Mouse (Mus musculus) adrenal gland, postnatal 25 days (tissue): Measurements from ENCODE around the gene Prkd2. TPM values are rescaled to one million over a fixed set of nuclear protein-coding genes. Genes with fewer than 3 reads are reported as not detected.
A peak's percentile ranks its signal among the peaks of the same experiment; 100 is the strongest.

Experiments used
- DNase-seq: peaks from one replicate; pipeline ENCODE4 v3.0.0; 2021; ENCODE audit warnings: mixed read lengths
- total RNA-seq: library from RNA; stranded (reverse); gene quantifications from 2 replicates; pipeline ENCODE4 v1.2.3, GENCODE M21; 2021

The Prkd2 gene
- total RNA-seq, 1 experiment from 2014 or later: 23.9 TPM

DNA sequence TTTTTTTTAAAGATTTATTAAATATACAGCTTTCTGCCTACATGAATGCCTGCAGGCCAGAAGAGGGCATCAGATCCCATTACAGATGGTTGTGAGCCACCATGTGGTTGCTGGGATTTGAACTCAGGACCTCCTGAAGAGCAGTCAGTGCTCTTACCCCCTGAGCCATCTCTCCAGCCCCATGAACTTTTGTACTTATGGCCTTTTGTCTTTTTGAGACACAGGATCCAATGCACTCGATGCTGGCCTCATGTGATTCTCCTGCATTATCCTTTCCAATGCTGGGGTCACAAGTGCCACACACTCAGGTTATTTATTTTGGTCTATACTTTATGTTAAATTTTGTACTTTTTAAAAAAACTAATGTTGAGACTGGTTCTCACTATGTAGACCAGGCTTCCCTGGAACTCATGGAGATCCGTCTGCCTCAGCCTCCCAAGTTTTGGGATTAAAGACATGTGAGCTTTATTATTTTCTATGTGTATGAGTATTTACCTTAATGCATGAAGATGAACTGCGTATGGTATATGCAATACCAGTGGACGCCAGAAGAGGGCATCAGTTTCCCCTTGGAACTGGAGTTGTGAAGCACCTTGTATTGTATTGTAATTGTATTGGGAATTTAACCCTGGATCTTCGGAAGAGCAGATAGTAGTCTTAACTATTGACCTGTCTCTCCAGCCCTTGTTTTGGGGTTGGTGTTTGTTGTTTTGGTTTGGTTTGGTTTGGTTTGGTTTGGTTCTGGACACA lies 17.4 kb downstream of the Prkd2 start:
- DNase-seq: peak; percentile 51

DNA sequence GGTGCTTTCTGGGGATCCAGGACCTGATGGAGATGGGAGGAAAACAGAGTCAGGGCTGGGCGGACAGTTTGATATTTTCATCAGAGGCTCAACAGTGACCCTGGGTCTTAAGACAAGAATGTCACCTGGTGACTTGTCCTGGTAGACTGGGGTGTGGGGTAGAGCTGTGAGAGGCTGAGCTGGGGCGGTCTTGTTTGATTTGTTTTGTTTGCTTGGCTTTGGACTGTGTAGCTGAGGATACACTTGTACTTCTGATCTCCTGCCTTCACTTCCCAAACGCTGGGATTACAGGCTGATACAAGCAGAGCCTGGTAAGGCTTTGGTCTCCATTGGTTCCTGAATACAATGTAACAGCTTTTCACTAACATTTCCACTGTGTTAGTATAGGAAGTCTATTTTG lies 24.8 kb downstream of the Prkd2 start:
- DNase-seq: no peak

DNA sequence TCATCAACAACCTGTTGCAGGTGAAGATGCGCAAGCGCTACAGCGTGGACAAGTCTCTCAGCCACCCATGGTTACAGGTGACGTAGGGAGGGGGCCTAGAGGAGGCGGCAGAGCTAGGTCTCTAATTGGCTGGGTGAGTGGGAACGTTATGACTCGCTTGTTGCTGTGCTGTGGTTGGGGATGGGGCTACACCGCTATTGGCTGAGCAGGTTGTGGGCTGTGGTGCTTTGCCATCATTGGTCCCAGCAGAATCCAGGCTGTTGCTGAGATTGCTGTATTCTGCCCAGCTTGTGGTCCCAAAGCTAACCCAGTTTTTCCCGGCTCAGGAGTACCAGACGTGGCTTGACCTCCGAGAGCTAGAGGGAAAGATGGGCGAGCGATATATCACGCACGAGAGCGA lies 26.8 kb downstream of the Prkd2 start:
- peak; percentile 51 for DNase-seq

DNA sequence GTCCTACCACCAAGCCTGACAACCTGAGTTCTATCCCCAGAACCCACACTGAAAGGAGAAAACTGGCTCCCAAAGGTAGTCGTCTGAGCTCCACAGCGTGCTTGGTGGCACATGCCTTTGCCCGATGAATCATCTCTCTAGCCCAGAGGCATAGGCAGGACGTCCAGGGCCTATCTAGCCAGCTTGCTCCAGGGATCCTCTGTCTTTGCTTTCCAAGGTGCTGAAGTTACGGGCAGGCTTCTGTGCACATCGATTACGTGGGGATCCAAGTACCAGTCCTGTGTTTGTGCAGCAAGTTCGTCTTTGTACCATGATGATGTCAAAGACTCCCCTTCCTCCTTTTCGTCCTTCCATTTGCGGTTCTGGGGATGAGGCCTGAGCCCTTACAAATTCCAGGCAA lies 28.9 kb downstream of the Prkd2 start:
- DNase-seq: no peak

DNA sequence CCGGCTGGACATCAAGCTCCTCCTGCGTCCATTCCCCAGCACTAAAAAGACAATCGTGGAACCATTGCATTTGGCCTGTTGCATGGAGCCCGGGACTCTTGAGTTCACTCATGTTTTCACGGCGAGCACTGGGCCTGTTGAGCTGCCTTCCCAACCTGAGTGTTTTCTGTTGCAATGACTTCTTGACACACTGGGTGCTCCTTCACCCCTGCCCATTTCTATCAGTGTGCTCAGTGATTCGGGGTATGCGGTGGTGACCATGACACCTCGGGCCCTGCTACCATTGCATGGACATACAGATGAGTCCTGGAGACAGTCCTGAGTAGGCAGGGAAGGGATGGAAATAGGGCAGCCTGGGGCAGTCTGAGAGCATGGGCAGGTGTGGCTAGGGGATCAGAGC lies 29.8 kb downstream of the Prkd2 start:
- no peak for DNase-seq

DNA sequence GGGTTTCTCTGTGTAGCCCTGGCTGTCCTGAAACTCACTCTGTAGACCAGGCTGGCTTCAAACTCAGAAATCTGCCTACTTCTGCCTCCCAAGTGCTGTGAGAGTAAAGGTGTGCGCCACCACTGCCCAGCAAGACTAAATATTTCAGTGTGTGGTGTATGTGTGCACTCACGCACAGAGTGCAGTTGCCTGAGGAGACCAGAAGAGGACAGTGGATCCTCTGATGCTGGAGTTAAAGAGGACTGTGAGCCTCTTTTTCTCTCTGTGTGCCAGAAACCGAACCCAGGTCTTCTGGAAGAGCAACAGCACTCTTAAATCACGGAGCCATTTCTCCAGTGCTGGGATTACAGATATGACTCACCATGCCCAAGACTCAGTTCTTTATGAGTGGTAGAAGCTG lies 30.7 kb downstream of the Prkd2 start:
- no peak for DNase-seq

DNA sequence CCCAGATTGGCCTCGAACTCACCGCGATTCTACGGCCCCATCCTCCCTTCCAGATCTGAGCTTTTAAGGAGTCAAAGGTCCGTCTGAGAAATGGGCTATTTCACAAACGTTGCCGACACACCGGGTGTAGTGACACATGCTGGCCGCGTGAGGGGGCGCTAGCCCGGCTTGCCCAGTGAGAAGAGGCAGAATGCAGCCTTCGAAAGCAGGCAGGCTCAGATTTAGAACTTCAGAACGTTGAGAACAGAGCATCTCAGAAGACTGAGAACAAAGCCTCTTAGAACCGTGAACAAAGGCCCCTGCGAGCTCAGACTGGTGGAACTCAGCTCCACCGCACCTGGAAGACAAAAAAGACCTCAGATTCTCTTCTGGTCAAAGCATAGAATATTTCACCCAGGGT lies 31.5 kb downstream of the Prkd2 start:
- peak; percentile 82 for DNase-seq

DNA sequence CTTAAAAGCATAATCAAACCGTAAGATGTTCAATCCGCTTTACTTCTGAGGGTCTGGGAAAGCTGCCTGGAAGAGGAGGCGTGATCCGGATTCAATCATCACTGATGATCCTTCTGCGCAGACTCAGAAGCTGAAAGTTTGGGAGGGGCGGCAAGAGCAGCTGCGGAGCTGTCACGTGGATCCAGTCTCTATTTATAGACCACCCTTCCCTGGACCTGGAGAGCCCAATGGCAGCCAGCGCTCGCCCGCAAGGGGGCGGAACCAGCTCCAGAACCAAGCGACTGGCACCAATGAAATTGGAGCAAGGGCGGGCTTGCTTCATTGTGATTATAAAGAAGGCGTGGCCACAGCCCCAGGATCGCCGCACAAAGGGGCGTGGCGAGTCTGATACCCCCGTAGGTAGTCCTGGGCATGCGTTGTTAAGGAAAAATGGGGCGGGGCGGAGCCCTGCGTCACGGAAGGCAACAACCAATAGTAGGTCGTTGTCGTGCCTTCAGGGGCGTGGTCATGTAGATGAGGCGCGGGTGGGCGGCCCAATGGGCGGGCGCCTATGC lies 32.1 kb downstream of the Prkd2 start:
- peak; percentile 97 for DNase-seq

DNA sequence AGATGAGACGGTGACA lies 32.4 kb downstream of the Prkd2 start, which contains the start of gene Dact3:
TSS of gene Dact3 (plus strand) at position 8 of the 16 bp plus-strand sequence.
- no peak for DNase-seq

DNA sequence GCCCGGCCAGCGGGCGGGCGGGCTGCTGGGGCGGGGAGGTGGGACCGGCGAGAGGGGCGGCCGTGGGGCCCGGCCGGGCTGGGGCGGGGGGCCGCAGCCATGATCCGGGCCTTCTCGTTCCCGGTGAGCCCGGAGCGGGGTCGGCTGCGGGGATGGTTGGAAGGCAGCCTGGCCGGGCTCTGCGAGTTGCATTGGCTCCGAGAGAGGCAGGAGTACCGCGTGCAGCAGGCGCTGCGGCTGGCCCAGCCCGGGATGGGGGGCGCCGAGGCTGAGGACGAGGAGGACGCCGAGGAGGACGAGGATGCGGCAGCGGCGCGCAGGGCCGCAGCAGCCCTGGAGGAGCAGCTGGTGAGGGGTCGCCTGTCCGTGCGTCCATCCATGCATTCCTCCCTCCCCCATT lies 32.6 kb downstream of the Prkd2 start:
- DNase-seq: no peak

DNA sequence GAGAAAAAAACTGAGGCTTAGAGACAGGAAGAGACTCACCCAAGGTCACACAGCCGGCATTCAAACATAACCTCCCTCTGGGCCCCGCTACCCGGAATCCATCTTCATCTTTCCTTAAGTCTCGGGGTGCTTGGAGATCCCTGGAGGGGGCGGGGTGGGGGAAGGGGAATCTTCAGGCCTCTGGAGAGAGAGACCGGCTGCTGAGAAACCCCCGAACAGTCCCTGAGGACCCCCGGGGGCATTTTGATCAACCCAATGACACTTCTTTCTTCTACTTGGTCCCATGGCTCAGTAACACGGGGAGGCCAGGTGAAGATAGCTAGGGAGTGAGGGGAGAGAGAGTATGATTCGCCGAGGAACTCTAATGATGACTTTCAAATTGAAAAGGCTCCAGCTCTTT lies 33.3 kb downstream of the Prkd2 start:
- DNase-seq: no peak

DNA sequence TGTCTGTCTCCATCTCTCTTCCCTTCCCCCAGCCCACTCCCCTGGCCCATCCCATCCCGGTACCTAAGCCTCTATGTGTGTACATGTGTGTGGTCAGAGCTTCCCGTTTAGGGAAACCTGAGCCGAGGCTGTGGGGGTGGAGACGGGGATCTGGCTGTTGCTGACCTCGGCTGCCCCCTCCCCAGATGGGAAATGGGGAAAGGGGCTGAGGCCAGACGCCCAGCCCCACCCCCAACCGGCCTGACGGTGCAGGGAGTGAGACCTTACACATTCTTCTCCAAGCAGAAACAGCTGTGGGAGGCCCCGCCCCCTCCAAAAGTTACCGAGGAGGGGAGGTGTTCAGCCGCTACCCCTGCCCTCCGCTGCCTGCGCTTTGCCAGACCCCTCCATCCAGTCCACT lies 33.9 kb downstream of the Prkd2 start:
- no peak for DNase-seq

DNA sequence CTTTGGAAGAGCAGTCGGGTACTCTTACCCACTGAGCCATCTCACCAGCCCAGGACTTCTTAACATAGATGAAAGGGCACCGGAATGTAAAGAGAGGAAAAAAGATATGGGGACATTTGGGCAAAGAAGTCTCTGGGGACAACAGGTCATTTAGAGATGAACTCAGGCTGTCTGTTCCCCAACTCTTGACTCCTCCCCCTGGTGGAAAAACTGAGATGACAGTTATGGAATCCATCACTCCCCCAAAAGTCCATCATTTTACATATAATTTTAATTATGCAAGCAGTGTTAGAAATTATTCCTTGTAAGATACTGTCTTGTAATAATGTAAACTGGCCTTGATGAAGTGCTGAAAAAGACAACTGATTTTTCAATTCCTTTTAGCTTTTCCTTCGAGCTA lies 35.0 kb downstream of the Prkd2 start:
- DNase-seq: no peak

DNA sequence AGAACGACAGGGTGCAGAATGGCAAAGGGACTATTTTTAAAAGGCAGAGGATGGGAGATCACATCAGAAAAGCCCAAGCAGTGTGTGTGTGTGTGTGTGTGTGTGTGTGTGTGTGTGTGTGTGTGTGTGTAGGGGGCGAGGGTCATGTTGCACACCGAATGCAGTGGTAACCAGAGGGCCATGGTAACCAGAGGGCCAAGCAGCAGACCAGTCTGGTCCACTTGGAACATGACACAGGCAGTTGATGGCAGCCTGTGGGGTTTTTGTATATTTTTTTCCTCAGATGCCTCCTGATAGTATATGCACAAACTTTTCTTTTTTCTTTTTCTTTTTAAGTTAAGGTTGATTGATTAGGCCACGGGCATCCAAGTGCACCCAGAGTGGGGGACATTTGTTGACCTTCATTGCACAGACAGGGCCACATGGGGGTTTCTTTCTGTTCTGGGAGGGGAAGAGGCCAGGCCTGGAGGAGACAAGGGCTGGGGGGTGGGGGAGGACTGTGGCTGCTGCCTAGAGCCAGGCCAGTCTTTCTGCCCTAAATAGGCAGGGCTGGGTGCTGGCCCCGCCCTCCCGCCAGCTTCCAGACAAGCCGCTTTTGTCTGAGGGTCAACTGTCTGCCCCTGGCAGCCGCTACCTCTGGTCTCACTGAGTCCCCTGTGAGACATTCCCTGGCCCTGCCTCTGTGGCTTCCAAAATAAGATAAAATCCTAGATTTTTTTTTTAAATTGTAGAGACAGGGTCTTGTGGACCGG lies 37.3 kb downstream of the Prkd2 start:
- DNase-seq: no peak

DNA sequence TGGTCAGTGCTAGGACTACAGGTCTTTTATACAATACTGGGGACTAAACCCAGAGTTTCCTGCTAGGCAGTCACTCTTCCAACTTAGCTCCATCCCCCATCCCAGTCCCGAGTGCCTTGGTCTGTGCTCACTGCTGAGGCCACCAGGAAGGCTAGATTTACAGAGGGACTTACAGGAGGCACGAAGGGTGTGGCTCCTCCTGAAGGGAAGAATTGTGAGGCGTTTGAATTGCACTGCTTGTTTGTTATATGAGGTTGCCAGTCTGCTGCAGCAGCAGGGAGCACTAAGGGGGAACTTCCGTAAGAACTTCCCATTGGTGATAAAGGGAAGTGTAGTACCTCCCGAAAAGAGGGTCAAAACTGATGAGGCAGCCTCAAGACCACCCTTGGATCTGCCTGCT lies 37.9 kb downstream of the Prkd2 start:
- no peak for DNase-seq

DNA sequence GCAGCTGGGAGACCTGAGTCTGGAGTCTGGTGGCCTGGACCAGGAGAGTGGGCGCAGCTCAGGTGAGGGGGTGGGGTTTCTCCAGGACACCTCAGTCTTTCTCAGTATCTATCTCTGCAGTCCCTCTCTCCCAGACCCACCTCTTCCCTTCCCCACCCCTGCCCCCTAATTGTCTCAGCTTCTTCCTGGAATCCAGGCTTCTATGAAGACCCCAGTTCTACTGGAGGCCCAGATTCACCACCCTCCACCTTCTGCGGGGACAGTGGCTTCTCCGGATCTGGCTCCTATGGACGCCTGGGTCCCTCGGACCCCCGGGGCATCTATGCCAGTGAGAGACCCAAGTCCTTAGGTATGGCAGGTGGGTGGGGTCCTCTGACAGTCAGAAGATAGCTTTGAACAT lies 40.5 kb downstream of the Prkd2 start:
- no peak for DNase-seq

DNA sequence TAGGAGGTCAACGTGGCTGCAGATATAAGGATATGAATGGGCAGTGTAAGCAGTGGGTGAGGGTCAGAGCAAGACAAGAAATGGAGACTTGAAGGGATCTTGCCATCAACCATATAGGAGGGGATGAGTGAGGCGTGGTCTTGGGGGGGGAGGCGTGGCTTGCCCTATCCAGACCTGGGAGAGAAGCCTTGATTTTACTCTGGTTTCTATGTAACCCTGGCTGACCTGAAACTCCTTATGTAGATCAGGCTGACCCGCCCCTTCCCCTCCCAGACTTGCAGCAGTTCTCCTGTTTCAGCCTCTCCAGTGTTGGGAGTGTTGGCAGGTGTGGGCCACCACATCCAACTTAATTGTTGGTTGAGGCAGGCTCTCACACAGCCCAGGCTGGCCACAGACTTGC lies 41.6 kb downstream of the Prkd2 start:
- DNase-seq: no peak

DNA sequence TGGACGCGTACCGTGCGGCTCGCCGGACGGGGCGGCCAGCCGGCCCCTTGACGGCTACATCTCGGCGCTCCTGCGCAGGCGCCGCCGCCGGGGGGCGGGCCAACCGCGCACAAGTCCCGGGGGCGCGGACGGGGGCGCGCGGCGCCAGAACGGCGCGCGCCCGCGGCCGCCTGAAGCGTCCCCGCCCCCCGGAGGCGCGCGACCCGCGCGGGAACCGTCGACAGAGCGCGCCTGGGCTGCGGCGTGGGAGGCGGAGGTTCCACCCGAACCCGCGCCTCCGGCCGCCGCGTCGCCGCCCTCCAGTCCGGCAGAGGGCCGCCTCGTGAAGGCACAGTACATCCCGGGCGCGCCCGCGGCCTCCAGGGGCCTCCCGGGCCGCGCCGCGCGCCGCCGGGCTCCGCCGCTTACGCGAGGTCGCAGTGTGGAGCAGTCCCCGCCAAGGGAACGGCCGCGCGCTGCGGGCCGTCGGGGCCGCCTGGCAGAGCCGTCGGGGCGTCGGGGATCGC lies 42.6 kb downstream of the Prkd2 start:
- DNase-seq: no peak

DNA sequence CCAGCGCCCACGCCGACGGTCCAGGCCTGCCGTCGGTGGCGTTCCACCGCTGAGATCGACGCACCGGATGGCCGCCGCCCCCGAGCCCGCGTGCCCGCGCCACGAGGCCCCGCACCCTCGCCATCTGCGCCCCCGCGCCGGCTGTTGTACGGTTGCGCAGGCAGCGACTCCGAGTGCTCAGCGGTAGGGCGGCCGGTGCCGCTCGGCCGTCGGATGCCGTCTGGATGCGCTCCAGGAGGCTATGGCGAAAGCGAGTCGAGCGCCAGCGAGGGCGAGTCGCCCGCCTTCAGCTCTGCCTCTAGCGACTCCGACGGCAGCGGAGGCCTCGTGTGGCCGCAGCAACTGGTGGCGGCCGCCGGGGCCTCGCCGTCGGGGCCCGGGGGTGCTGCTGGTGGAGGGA lies 43.2 kb downstream of the Prkd2 start:
- DNase-seq: no peak

DNA sequence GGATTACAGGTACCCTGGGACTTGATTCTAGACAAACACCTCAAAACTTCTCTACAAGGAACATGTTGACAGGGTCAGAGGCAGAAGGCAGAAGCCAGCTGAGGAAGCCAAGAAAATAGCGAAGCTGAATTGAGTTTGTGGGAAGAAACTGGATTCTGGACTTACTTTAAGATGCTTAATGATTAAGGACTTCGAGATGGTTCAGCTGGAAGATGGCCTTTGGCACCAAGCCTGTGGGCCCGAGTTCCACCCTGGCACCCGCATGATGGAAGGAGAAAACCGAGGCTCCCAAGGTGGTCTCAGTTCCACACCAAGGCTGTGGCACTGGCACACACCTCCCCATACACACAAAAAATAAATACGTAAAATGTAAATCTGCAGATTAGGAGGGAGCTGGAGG lies 47.8 kb downstream of the Prkd2 start:
- no peak for DNase-seq

DNA sequence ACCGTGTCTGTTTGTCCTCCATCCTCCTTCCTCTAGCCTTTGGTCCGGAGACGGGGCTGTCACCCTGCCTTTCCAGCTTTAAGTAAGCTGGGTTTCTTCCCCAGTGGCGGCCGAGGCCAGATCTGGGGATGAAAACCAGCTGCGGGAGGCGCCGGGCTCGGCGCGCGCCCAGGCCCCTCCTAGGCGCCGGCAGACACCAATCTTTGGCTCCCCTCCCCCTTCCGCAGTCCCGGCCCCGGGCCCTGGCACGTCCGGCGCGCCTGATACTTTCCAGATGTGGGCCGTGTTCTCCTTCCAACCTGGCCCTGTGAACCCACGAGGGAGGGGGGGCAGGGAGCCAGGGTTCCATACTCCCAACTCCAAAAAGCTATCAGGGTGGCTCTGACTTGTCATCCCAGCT lies 48.2 kb downstream of the Prkd2 start:
- DNase-seq: peak; percentile 54

DNA sequence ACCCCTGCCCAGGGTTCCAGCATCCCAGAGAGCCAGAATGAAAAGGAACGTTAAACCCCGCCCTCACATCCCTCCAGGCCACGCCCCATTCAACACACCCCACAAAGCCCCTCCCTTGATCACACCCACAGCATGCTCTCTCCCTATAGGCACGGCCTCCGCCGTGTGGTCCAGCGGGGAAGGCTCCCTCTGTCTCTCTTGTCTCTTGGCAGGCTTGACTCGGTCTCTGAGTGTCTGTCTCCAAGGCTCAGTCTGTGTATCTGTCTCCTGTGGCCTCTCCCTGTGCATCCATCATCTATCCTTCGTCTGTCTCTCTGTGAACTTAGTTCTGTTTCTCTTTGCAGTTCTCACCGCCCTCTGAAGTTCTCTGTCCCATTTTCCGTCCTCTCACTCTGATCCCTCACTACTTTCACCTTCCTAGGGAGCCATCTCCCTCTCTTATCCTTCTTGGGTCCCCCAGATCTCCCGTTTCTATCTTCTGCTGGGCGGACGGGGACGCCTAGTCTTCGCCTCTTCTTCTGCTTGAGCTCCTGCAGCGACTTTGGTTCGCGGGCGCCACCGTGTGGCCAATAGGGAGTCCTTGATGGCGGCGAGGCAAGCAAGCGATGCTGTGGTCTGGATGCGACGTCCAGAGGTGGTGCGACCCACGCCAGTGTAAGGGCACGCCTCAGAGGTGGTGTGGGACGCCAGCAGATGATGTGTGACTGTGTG lies 49.1 kb downstream of the Prkd2 start, which contains the start of gene Gng8:
TSS of gene Gng8 (plus strand) at position 146 of the 711 bp plus-strand sequence.
- peak; percentile 87 for DNase-seq

DNA sequence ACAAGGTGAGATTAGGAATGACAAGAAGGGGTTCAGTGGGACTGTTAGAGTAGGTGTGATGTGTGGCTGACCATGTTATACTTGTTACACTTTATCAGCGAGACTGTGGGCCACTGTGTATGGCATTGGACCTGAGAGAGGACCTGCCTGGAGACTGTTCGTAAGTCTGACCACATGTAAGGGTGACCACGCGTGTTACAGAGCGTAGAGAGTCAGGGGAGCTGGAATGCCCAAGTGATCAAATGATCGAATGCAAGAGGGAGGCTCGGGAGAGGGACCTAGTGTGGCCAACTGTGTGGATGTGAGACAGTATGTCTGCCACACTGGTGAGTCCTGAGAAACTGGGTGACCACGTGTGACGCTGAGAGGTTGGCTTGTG lies 49.6 kb downstream of the Prkd2 start:
- no peak for DNase-seq

DNA sequence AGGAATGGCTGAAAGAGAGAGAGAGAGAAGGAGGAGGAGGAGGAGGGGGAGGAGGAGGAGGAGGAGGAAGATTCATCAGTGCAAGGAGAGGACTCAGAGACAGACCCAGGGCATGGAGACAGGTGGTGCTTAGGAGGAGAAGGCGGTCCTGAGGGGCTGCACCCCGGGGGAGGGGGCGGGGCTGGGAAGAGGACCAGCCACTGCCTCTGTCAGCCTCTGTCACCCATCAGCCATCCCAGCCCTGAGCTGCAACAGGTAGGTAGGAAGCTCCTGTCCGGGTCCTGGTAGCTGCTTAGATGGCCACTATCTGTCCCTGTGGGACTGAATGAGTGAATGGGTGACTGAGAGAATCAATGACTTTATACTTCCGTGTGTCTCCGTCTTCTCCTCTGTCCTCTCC lies 50.9 kb downstream of the Prkd2 start:
- no peak for DNase-seq
